Mouse (Mus musculus): ENCODE data around the gene Rabac1. TPM values are rescaled to one million over a fixed set of nuclear protein-coding genes. Genes with fewer than 3 reads are reported as not detected.
A peak's percentile ranks its signal among the peaks of the same experiment; 100 is the strongest.

Rabac1 gene
- total RNA-seq, 1 experiment: 212 TPM

GRCm38 (mm10) chr7:24967966-24968365 lies 4.6 kb downstream of the Rabac1 start:
- no peaks in the 10 kb centered on the region for H3K9me3 ChIP-seq (ENCODE audit: control insufficient read depth, insufficient read depth, low read depth, low read length)
- no peak for TF ChIP-seq MAFK (IDR thresholded peaks at IDR 0.05; ENCODE audit: insufficient read depth, low read depth, low read length)
- TF ChIP-seq HCFC1 (IDR thresholded peaks at IDR 0.05; ENCODE audit: borderline replicate concordance, insufficient read depth, low read length): no peak
- no peak for TF ChIP-seq ZNF384 (IDR thresholded peaks at IDR 0.05; ENCODE audit: low read depth, low read length)
- TF ChIP-seq CHD2 (IDR thresholded peaks at IDR 0.05; ENCODE audit: low read depth, low read length): no peak
- TF ChIP-seq ZC3H11A (IDR thresholded peaks at IDR 0.05; ENCODE audit: borderline replicate concordance, low read depth, low read length): no peak
- H3K9ac ChIP-seq (ENCODE audit: insufficient read depth, low read depth, low read length, poor library complexity, severe bottlenecking): no peak overlapping the region
- in situ Hi-C loops (cut with MboI; ENCODE audit: low sequenced_read_pairs in 2 of 2, unreplicated experiment in 2 of 2): loop anchor here in 1 of 2 experiments (10.0 to 25.0 kb wide), 2 partner anchors 123 to 356 kb away; partner anchors contain the start of gene Phldb3
- peaks cover 5% of the 10 kb centered on the region; the same call in 1 of the 2 replicates for H3K36me3 ChIP-seq (ENCODE audit: control insufficient read depth, insufficient read depth, low read length, poor library complexity, severe bottlenecking)
- H3K27ac ChIP-seq (ENCODE audit: insufficient read depth, low read depth, low read length, poor library complexity, severe bottlenecking): no peak overlapping the region
- H3K4me1 ChIP-seq (ENCODE audit: control insufficient read depth in 2 of 2, insufficient read depth in 2 of 2, low read length in 2 of 2, poor library complexity in 1 of 2): peaks cover 0 to 2% of the 10 kb centered on the region in 2 experiments; a peak in 1 of 4 replicates
- no peak overlapping the region for H3K4me3 ChIP-seq (ENCODE audit: insufficient read depth in 1 of 2, low read depth in 1 of 2, low read length in 2 of 2, poor library complexity in 1 of 2, severe bottlenecking in 1 of 2)
- no peak for DNase-seq (ENCODE audit: low read depth, low spot score)

- peaks cover 4% of the 10 kb centered on the region; the same call in 1 of the 2 replicates for H3K36me3 ChIP-seq (ENCODE audit: control insufficient read depth, insufficient read depth, low read length, poor library complexity, severe bottlenecking)
- no peaks in the 10 kb centered on the region; a peak in 1 of 4 replicates for H3K4me1 ChIP-seq (ENCODE audit: control insufficient read depth in 2 of 2, insufficient read depth in 2 of 2, low read length in 2 of 2, poor library complexity in 1 of 2)
- peak; percentile 72 for DNase-seq (ENCODE audit: low read depth, low spot score)
- H3K27ac ChIP-seq (ENCODE audit: insufficient read depth, low read depth, low read length, poor library complexity, severe bottlenecking): no peak overlapping the region
- no peak overlapping the region; the same call in 1 of the 2 replicates for H3K9ac ChIP-seq (ENCODE audit: insufficient read depth, low read depth, low read length, poor library complexity, severe bottlenecking)
- H3K9me3 ChIP-seq (ENCODE audit: control insufficient read depth, insufficient read depth, low read depth, low read length): no peaks in the 10 kb centered on the region
- peak; percentile 54 for TF ChIP-seq ZC3H11A (IDR thresholded peaks at IDR 0.05; ENCODE audit: borderline replicate concordance, low read depth, low read length)
- TF ChIP-seq HCFC1 (IDR thresholded peaks at IDR 0.05; ENCODE audit: borderline replicate concordance, insufficient read depth, low read length): no peak
- TF ChIP-seq MAFK (IDR thresholded peaks at IDR 0.05; ENCODE audit: insufficient read depth, low read depth, low read length): no peak
- in situ Hi-C loops (cut with MboI; ENCODE audit: low sequenced_read_pairs in 2 of 2, unreplicated experiment in 2 of 2): loop anchor here in 1 of 2 experiments (10.0 to 25.0 kb wide), 2 partner anchors 120 to 353 kb away; partner anchors contain the start of gene Phldb3
- H3K4me3 ChIP-seq (ENCODE audit: insufficient read depth in 1 of 2, low read depth in 1 of 2, low read length in 2 of 2, poor library complexity in 1 of 2, severe bottlenecking in 1 of 2): no peak overlapping the region
These were observed 7.5 kb downstream of the Rabac1 start for GRCm38 (mm10) chr7:24964897-24965535.

- no peak overlapping the region for H3K9ac ChIP-seq (ENCODE audit: insufficient read depth, low read depth, low read length, poor library complexity, severe bottlenecking)
- no peak overlapping the region for H3K4me3 ChIP-seq (ENCODE audit: insufficient read depth in 1 of 2, low read depth in 1 of 2, low read length in 2 of 2, poor library complexity in 1 of 2, severe bottlenecking in 1 of 2)
- H3K9me3 ChIP-seq (ENCODE audit: control insufficient read depth, insufficient read depth, low read depth, low read length): no peaks in the 10 kb centered on the region
- in situ Hi-C loops (cut with MboI; ENCODE audit: low sequenced_read_pairs in 2 of 2, unreplicated experiment in 2 of 2): loop anchor here in 1 of 2 experiments (10.0 to 25.0 kb wide), 2 partner anchors 119 to 352 kb away; partner anchors contain the start of gene Phldb3
- no peak for TF ChIP-seq ZC3H11A (IDR thresholded peaks at IDR 0.05; ENCODE audit: borderline replicate concordance, low read depth, low read length)
- no peak for TF ChIP-seq HCFC1 (IDR thresholded peaks at IDR 0.05; ENCODE audit: borderline replicate concordance, insufficient read depth, low read length)
- TF ChIP-seq ZNF384 (IDR thresholded peaks at IDR 0.05; ENCODE audit: low read depth, low read length): no peak
- TF ChIP-seq CHD2 (IDR thresholded peaks at IDR 0.05; ENCODE audit: low read depth, low read length): no peak
- no peak for TF ChIP-seq MAFK (IDR thresholded peaks at IDR 0.05; ENCODE audit: insufficient read depth, low read depth, low read length)
- no peaks in the 10 kb centered on the region; a peak in 1 of 4 replicates for H3K4me1 ChIP-seq (ENCODE audit: control insufficient read depth in 2 of 2, insufficient read depth in 2 of 2, low read length in 2 of 2, poor library complexity in 1 of 2)
- no peak for DNase-seq (ENCODE audit: low read depth, low spot score)
- H3K36me3 ChIP-seq (ENCODE audit: control insufficient read depth, insufficient read depth, low read length, poor library complexity, severe bottlenecking): no peaks in the 10 kb centered on the region
- no peak overlapping the region for H3K27ac ChIP-seq (ENCODE audit: insufficient read depth, low read depth, low read length, poor library complexity, severe bottlenecking)
These were observed 8.3 kb downstream of the Rabac1 start for GRCm38 (mm10) chr7:24964288-24964687.

- Histone ChIP-seq H3K36me3 (ENCODE audit: control insufficient read depth, insufficient read depth, low read length, poor library complexity, severe bottlenecking) (no peaks in the 10 kb centered on the region), H3K27ac (ENCODE audit: insufficient read depth, low read depth, low read length, poor library complexity, severe bottlenecking) (no peak overlapping the region), H3K9me3 (ENCODE audit: control insufficient read depth, insufficient read depth, low read depth, low read length) (no peaks in the 10 kb centered on the region), H3K4me3 (ENCODE audit: insufficient read depth in 1 of 2, low read depth in 1 of 2, low read length in 2 of 2, poor library complexity in 1 of 2, severe bottlenecking in 1 of 2) (peak overlapping the region; percentile 45 to 61), H3K9ac (ENCODE audit: insufficient read depth, low read depth, low read length, poor library complexity, severe bottlenecking) (0 out of 2 replicates have a peak overlapping the region, but pooled peaks have one; percentile 5), H3K4me1 (ENCODE audit: control insufficient read depth in 2 of 2, insufficient read depth in 2 of 2, low read length in 2 of 2, poor library complexity in 1 of 2) (peaks cover 0 to 4% of the 10 kb centered on the region in 2 experiments; a peak in 1 of 4 replicates)
- TF ChIP-seq MAFK (IDR thresholded peaks at IDR 0.05; ENCODE audit: insufficient read depth, low read depth, low read length): no peak
- no peak for TF ChIP-seq ZC3H11A (IDR thresholded peaks at IDR 0.05; ENCODE audit: borderline replicate concordance, low read depth, low read length)
- TF ChIP-seq ZNF384 (IDR thresholded peaks at IDR 0.05; ENCODE audit: low read depth, low read length): no peak
- TF ChIP-seq CHD2 (IDR thresholded peaks at IDR 0.05; ENCODE audit: low read depth, low read length): no peak
- TF ChIP-seq HCFC1 (IDR thresholded peaks at IDR 0.05; ENCODE audit: borderline replicate concordance, insufficient read depth, low read length): no peak
- in situ Hi-C loops (cut with MboI; ENCODE audit: low sequenced_read_pairs in 2 of 2, unreplicated experiment in 2 of 2): loop anchor here in 1 of 2 experiments (25.0 kb wide), 1 partner anchor 343 kb away; the partner anchor contains the start of gene Phldb3
- DNase-seq (ENCODE audit: low read depth, low spot score): no peak
These were observed 17.3 kb downstream of the Rabac1 start for GRCm38 (mm10) chr7:24955226-24955625.

All from ES-E14 (cell line).